Mouse (Mus musculus) heart, adult 9 months (tissue): ENCODE data around the gene Ism1.

Source experiments
- DNase-seq, 2 experiments: peaks; one replicate each; pipeline ENCODE4 v3.0.0; 2022; ENCODE audit warnings: low spot score in 2 of 2

Ism1 gene

DNA sequence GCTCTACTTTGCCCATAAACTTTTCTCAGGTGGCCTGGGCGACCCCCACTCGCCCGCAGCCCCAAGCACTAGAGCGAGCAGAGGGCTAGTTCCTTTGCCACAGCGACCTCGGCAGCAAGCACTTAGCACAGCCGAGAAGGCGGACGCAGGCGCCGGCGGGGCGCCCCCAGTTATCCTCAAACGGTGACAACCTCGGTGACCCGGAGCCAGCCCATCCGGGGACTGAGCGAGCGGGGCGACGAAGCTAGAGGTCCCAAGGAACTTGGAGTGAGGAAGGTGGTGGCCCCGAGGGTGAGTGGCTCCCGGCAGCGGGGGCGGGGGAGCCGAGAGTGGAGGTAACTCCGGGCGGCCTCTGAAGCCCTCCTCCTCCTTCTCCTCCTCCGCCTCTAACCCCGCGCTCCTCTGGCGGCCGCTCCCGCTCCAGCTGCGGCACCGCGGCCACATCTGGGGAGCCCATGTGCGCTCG, at the start of gene Ism1:
TSS of gene Ism1 (plus strand) at position 370 of the 466 bp plus-strand sequence.
- peak; percentile 8 to 10 for DNase-seq

DNA sequence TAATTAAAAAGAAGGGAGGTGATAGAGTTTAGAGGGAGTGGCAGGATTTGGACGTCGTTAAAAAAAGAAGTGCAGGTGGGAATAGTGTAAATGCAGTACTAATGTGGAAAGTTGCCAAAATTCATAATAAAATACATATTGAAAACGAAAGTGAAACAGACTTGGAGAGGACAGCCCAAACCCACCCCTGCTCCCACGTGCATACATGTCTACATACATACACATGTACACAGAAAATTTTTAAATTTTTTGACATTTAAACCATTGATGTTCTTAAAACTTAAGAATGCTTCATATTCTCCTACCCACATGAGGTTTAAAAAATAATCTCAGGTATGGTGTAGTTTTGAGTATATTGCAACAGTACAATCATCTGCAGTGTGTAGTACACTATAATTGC, 49.2 kb upstream of the Ism1 start:
- no peak for DNase-seq

DNA sequence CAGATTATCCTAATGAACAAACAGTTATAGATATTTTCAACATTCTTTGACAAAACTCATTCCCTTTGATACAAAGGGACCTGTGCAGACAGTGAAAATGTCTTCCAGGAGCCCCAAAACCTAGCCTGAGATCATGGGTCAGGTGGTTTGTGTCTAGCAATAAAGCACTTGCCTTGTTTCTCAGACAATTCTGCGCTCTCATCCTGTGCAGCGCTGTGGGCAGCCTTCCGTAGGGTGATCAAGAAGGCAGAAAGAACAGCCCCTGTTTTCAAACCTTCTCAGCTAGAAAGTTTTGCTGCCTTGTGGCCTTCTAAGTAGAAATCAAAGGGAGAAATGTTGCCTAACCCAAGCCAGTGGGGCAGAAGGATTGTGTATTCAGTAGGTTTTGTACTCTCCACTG, 48.3 kb upstream of the Ism1 start:
- no peak for DNase-seq

DNA sequence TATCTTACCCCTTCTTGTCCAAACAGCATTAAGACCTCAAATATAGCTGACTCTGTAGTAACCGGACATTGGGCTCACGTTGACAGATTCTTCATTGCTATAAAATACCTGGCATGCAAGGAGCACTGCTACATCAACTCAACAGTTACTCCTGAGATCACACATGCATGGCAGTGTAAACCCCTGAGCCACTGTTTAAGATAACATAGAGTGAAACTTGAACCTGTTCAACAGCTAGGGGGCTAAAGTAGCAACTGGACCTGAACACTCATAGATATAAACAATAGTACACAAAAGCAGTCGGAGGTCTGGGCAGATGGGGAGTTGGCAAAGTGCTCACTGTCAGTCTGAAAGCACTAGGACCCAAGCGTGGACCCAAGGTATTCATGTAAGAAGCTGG, 43.5 kb upstream of the Ism1 start:
- no peak for DNase-seq

DNA sequence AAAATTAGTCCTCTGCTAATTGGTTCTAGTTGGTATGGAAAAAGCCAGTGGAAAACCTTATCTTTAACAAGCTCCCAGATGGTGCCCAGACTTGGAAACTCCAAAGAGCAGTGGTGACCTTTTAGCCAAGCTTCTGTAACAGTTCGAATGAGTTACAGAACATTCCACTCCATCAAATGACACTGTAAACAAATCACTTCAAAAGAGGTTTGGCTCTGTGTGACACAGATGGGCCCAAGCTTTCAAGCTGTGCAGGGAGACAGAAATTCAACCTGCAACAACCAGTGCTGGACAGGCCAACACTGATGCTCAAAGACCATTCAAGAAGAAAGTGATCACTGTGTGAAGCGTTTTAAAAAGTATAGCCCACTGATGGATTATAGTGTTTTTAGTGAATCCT, 40.1 kb upstream of the Ism1 start:
- no peak for DNase-seq

DNA sequence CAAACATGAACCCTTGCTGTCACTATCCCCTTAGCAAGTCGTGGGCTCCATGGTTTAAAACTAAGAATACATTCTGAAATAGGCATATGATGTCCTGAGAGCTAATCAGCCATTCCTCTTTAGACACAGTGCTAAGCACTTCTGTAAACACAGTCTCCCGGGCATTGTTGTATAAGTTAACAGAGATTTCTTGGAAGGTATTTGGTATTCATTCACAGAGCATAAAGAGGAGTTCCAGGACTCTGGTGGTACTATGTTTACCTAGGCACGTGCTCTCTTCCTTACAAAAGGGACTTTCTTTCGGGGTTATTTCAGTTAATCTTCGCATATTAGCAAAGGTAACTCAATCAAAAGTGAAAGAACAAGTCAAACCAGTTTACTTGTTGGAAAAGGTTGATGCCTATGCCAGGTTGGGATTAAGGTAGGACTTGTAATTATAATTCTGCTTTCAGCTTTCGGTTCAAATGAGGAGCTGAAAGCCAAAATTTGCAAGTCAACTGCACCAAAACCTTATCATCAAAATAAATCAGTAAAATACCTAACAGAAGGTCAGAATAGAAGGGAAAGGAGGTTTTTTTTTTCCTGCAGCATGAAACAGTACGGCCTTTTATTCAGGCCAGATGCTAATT, 36.1 kb upstream of the Ism1 start:
- DNase-seq = no peak

DNA sequence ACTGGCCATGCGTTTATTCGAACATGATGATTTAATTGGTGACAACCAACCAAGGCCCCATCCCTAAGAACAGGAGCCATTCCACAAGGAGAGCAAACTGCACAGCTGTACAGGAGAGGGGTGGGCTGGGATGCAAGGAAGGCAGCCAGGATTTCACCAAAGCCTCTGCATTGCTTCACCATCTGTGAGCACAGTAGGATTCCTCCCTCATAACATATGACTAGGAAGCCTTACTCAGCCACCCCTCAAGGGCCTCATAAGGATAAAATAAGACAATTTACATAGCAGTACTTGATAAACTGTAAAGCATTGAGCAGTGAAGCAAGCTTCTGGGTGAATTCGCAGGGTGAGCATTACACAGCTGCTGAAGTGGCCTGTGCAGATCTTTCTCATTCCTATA, 28.5 kb upstream of the Ism1 start:
- no peak for DNase-seq

DNA sequence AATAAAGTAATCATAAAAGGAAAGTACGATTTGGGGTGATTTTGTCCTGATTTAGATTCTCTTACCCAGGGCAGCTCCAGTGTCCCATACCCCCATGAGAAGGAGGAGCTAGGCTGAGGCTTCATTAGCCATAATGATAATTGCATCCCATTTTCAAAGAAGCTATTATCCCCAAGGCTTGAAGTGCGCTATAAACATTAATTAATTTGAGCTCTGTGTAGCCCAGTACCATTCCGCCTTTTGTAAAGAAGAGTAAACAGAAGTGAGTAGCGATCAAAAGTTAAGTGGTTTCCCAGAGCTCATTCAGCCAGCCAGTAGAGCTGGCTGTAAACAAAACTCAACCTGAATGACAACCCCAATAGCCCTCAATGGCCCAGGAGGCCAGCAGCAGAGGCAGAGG, 21.2 kb upstream of the Ism1 start:
- DNase-seq = no peak

DNA sequence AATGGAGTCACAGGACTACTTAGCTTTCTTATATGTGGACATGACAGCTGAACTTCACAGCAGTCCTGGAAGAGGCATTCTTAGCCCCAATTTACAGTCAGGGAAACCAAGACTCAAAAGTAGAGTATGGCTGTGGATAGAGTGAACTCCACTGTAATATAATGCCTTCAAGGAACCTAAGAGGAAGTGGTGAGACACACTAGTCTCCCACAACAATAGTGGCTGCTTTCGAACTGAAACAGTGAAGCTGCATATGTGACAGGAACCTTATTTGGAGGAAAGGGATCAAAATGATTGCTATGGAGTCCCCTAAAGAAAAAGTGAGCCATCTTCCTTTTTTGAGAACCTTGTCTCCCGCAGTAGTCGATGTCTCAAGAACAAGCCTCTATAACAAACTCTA, 6.1 kb upstream of the Ism1 start:
- no peak for DNase-seq

DNA sequence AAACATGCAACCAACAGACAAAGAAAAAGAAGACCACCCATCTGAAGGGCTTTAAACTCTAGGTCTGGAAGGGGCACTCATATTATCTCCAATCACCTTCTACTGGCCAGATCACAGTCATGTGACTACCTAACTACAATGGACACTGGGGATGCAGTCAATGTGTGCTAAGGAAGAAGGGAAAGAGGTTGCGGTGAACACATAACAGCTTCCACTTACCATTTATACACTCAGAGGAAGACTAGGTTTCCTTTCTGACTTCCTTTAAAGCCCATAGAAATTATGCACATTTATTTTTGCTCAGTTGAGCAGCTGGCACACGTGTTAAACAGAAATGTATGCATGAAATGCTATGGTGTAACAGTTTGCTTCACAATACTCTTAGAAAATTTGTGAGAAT, 5.6 kb upstream of the Ism1 start:
- no peak for DNase-seq

DNA sequence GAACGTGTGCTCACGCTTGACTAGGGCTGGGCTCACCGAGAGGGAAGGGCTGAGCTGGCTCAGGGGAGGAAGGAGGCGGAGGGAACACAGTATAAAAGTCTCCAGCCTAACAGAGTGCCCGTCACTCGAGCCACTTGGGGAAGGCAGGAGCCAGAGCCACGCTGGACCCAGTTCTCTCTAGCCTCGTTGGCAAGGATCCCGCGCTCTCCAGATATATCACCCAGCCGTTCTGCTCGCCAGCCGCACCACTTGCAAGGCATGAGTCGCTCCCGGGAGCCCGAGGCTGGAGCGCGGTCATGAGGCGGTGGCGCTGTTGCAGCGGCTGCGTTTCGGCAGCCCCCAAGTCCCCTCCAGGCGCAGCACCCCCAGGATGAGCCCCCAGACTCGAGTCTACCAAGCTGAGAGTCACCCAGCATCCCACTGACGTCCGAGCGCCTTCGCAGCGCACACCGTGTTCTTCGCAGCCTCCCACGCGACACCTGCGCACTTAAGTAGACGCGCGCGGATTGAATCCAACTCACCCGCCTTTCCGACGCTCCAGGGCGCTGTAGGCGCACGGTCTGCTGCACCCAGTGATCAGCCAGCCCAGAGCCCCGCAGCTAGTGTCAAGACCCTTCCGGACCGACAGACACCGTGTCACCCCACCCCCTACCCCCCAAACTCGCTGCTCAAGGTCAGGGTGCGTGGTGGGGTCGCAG, 764 bp upstream of the Ism1 start:
- DNase-seq = peak; percentile 60 to 68

DNA sequence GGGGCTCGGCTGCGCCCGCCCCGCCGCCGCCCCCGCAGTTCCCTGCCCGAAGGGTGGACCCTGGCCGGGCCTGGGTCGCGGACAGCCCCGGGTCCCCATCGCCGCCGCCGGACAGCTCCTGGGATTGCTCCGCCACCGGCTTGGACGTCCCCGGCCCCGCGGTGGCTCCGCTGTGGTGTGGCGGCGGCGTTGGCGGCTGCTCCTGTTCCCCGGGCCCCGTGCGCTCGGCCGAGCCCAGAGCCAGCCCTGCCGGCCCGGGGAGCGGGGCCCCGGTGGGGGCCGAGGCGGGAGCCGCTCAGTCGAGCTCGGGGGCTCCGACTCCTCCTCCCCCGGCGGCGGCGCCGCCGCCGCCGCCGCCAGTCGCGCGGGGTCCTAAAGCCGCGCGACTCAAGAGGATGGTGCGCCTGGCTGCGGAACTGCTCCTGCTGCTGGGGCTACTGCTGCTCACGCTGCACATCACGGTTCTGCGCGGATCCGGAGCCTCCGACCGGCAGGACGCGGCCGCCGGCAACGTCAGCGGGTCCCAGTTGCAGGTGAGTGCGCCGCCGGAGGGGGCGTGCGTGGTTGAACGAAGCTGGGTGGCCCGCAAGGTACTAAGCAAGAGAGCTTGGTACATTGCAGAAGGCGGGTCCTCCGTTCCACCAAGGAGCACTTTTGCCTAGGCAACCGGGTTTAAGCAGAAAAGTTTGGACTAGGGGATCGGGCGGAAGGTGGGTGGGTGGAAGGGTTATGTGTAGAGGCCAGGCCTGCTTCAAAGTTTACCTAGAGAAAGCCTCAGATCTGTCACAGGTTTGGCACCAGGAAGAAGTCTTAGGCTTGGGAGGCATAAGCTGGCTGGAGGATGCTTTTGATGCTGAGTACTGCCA, 530 bp downstream of the Ism1 start:
- DNase-seq = peak; percentile 4 to 12

DNA sequence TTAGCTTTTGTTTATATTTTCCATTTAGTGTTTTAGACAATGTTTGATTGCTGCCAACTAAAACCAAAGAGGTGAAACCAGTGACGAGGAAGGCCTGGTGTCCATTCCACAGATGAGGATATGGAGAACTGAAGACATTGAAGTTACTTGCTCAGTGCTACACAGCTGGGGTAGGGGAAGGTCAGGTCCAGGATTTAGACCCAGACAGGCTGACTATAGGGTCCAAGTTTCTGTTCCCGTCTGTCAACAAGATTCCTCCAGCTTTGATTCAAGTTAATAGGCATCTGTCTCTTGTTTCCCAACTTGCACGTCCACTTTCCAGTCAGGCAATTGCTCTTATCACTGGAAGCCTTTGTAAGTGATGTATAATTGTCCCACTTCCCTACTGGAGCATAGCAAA, 4.6 kb downstream of the Ism1 start:
- no peak for DNase-seq

DNA sequence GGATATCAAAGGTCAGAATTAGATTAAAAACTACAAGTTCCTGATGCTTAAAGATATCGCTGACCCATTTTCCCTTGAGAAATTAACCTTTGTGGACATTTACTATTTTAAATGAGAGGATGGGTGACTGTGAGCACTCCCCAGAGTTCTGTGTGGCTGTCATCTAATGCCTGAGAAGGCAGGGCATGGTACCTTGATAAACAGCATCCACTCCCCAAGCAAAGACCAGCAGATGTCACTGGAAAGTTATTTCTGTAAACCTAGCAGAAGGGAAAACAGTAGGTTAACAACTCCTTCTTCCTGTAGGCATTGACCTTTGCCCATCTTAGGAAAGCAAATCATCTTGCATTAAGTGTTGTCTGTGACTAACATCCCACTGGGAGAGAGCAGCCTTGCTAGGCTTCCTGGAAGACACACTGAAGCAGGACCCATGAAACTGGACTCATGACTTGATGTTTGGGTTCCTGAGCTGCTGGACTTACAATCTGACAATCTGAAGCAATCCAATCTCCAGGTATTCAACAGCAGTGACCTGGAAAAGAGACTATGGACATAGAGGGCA, 11.5 kb downstream of the Ism1 start:
- DNase-seq = no peak

DNA sequence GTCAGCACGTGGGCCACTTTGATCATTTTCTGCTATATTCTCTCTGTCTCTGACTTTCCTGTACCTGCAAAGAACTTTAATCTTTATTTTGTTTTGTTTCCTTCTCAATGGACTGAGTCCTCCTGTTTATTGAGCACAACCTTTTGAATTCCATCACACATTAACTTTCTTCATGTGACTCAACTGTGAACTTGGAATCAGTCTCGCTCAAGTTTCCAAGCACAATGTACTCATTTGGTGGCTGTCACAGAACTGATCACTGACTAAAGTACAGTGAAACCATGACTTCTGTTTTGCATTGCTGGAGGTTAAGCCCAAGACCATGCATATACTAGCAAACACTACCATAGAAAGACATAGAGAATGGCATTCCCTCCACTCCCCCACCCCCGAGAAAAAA, 15.5 kb downstream of the Ism1 start:
- no peak for DNase-seq

DNA sequence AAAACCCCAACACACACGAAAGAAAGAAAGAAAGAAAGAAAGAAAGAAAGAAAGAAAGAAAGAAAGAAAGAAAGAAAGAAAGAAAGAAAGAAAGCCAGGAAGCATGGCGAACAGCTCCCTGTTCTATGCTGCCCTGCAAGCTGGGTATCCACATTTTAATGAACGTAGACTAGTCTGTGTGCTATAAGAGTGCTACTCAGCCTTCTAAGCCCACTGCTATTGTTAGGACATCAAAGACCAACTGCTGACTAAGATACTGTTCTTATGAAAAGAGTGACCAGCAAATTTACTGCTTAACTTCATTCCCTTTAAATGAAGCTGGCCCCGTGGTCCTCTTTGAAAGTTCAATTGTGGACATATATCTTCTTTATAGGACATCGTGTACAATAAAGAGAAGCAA, 16.7 kb downstream of the Ism1 start:
- no peak for DNase-seq

DNA sequence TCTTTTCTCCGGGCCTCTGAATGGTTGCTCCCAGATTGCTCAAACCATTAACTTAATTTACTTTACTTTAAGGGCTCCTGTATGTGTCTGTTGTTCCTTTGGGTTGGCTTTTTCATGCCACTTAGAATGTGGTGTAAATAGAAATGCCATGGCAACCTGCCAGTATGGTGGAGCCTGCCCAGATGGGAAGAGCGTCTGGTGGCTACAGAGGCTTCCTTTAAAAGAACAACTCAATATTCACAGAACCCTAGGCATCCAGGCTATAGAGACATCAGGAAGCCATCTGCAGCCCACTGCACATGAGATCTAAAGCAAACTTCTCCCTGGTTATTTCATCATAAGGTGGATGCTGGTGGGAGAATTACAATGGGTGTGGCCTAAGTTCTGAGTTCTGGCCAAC, 18.6 kb downstream of the Ism1 start:
- no peak for DNase-seq

DNA sequence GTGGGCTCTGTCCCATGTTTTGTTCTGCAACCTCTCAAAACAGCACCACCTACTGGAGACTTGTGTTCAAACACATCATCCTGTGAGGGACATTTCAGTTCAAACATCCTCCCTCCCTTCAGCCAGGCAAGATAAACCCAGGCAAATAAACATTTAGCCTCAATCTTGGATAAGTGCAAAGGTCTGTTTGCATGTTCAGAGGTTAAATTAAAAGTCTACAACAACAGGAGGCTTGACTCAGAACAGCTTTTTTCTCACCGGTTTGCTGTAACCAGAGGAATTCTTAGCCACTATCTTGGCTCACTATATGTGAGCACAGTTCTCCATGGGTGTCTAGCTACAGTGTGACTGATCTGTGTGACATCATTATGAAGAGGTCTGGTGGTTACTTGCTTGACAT, 22.6 kb downstream of the Ism1 start:
- no peak for DNase-seq

DNA sequence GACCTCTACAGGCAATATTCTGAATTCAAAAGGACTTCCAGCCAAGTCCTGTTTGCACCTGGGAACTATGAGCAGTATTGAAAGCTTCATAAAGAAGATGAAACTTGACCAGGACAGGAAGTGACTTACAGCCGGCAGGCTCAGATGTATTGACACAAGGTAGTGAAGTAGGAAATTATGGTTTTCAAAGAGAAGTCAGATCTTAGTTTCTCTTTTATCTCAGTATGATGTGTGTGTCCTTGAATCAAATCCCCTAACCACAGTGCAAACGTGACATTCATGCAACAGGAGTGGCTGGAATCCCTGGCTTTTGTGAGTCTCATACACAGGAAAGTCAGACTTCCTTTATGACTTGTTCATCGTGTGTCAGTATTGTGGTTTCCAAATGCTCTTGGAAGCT, 27.0 kb downstream of the Ism1 start:
- no peak for DNase-seq

DNA sequence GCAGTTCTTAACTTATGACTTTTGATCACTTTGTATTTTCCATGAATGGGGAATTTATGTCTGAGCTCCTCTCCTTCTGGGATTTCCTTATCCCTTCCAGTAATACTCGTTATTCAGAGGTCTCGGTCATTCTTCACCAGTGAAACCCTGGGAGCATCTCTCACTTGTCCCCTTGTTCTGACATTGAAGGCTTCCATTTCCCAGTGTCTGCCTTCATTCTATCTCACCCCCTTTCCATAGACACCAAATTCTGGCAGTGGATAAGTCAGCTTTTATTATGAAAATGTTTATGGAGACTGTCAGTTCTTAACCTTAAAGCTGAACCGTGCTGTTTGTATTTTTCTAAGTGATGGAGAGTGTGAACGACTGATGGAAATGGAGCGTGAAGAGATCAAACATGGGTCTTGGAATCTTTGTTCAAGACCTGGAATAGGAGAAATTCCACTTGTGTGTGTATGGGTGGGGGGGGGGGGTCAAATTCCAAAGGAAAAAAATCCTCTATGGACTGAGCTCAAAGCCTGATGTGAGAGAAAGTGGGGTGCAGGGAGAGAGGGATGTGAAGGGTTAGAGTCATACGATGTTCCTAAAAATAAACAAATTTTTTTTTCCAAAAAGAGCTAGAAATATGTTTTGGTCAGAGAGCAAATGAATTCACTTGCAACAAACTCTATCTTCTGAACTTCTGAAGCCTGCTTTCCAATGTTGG, 30.4 kb downstream of the Ism1 start:
- no peak for DNase-seq

DNA sequence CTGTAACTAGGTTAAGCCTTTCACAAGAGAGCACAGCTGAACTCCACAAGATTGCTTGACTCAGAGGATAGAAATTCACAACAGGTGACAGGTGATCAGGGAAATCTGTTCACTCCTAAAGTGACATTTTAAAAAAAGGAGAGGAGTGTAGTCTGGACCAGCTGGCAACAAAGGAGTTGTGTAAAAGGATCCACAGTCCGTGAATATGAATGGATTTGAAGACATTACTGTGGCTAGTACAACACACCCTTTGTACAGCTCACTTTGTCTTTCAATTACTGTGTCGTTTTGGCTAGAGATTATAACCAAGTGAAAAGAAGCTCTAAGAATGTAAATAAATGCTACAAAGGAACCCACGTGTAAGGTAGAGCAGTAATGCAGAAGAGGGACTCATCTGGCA, 33.7 kb downstream of the Ism1 start:
- no peak for DNase-seq

DNA sequence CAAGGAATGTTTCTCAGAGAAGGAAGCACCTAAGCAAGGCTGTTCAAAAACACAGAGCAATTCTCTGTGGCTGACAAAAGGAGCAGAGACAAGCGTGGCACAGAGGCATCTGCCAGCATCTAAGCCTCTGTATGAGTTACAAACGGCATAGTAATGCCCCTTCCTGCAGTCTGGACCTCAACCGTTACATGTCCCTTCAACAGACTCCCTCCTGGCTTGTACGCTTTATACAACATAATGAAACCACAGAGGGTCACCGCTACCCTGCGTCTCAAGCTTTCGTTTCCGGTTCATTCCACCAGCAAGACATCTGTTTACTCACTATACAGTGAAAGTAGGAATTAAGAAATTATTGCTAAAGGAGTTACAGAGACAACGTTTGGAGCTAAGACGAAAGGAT, 34.1 kb downstream of the Ism1 start:
- DNase-seq = no peak
